ENCODE assay signal across 17 mouse cellular contexts in genomic region chr10:60562946-60563345, GRCm38 (mm10).
DNase-seq lines count a peak whose midpoint lies in the region; ATAC-seq and TF ChIP-seq lines count a peak whose summit lies in the region.
"Had no signal": no experiment of that assay in that cellular context is flagged by ENCODE, and none has a peak within 500 bp of the region (broad histone marks: within the 10 kb centered on the region; RNA-seq: fewer than 3 reads in every experiment).

No protein-coding gene starts in this region.

- no peak for TF ChIP-seq CTCF in Patski (IDR thresholded peaks at IDR 0.05)
- TF ChIP-seq CTCF in gastrocnemius, adult 2 months (IDR thresholded peaks at IDR 0.05) = no peak

- H3K27ac ChIP-seq in forebrain, embryonic 12.5 days = peak overlapping the region; percentile 13; the same call in 1 of the 2 replicates
- no peak overlapping the region for H3K27ac ChIP-seq in forebrain, embryonic 16.5 days (ENCODE audit: low read length)
- no peak overlapping the region for H3K27ac ChIP-seq in intestine, embryonic 16.5 days (ENCODE audit: low read length)
- H3K27ac ChIP-seq in intestine, embryonic 15.5 days = no peak overlapping the region
- H3K27ac ChIP-seq in limb, embryonic 10.5 days = no peak overlapping the region
- H3K27ac ChIP-seq in gastrocnemius, adult 2 months = no peak overlapping the region
- H3K27ac ChIP-seq: kidney, embryonic 15.5 days; neural tube, embryonic 13.5 days had no signal

- DNase-seq in Patski (ENCODE audit: low read depth, low spot score) = no peak
- peak; percentile 35 for DNase-seq in limb, embryonic 10.5 days (ENCODE audit: low spot score)
- DNase-seq in gastrocnemius, adult 2 months = no peak
- DNase-seq: adrenal gland, adult 2 months; cerebellum, adult 18-20 months; gastrocnemius, postnatal 14 days; layer of hippocampus, postnatal 36 days; left cerebral cortex, postnatal 4 days; lung, adult 18-20 months; right cerebral cortex, postnatal 4 days had no signal

- in situ Hi-C loops in Patski (cut with MboI; ENCODE audit: low pct_unique_long_range_greater_than_20kb) = no loop called here

- 12% methylated on average over 7 of the region's 7 CpGs for WGBS in forebrain, embryonic 12.5 days
- WGBS in forebrain, embryonic 16.5 days = 18% methylated on average over 7 of the region's 7 CpGs
- 18% methylated on average over 7 of the region's 7 CpGs for WGBS in intestine, embryonic 16.5 days
- 20% methylated on average over 7 of the region's 7 CpGs for WGBS in intestine, embryonic 15.5 days
- WGBS in limb, embryonic 10.5 days = 18% methylated on average over 7 of the region's 7 CpGs

- H3K9me3 ChIP-seq in forebrain, embryonic 12.5 days = no peaks in the 10 kb centered on the region
- H3K9me3 ChIP-seq in forebrain, embryonic 16.5 days (ENCODE audit: control insufficient read depth, low read length) = no peaks in the 10 kb centered on the region
- H3K9me3 ChIP-seq in intestine, embryonic 16.5 days (ENCODE audit: control insufficient read depth, low read length) = no peaks in the 10 kb centered on the region
- H3K9me3 ChIP-seq in intestine, embryonic 15.5 days = no peaks in the 10 kb centered on the region
- no peaks in the 10 kb centered on the region for H3K9me3 ChIP-seq in limb, embryonic 10.5 days (replicated peaks)
- H3K9me3 ChIP-seq: kidney, embryonic 15.5 days; neural tube, embryonic 13.5 days had no signal

- no peak overlapping the region for H3K9ac ChIP-seq in forebrain, embryonic 12.5 days
- H3K9ac ChIP-seq in forebrain, embryonic 16.5 days (replicated peaks; ENCODE audit: low read depth, low read length) = no peak overlapping the region
- 0 out of 2 replicates have a peak overlapping the region, but pooled peaks have one; percentile 22 for H3K9ac ChIP-seq in intestine, embryonic 16.5 days (ENCODE audit: low read depth, low read length)
- H3K9ac ChIP-seq in intestine, embryonic 15.5 days = no peak overlapping the region
- H3K9ac ChIP-seq: kidney, embryonic 15.5 days; neural tube, embryonic 13.5 days had no signal

- peaks cover 25% of the 10 kb centered on the region for H3K4me1 ChIP-seq in forebrain, embryonic 12.5 days
- H3K4me1 ChIP-seq in forebrain, embryonic 16.5 days (replicated peaks; ENCODE audit: control insufficient read depth, insufficient read depth, low read length) = peaks cover 7% of the 10 kb centered on the region
- peaks cover 7% of the 10 kb centered on the region for H3K4me1 ChIP-seq in intestine, embryonic 16.5 days (ENCODE audit: control insufficient read depth, insufficient read depth, low read length)
- 0 out of 2 replicates have a peak, but pooled peaks cover 8% of the 10 kb centered on the region for H3K4me1 ChIP-seq in intestine, embryonic 15.5 days (replicated peaks)
- H3K4me1 ChIP-seq in limb, embryonic 10.5 days = peaks cover 35% of the 10 kb centered on the region

- no peak overlapping the region for H3K4me2 ChIP-seq in forebrain, embryonic 12.5 days
- no peak overlapping the region for H3K4me2 ChIP-seq in forebrain, embryonic 16.5 days (ENCODE audit: low read length)
- H3K4me2 ChIP-seq in intestine, embryonic 16.5 days (ENCODE audit: low read depth, low read length) = no peak overlapping the region
- no peak overlapping the region for H3K4me2 ChIP-seq in intestine, embryonic 15.5 days (replicated peaks)
- H3K4me2 ChIP-seq: kidney, embryonic 15.5 days; neural tube, embryonic 13.5 days had no signal

- POLR2A ChIA-PET in Patski (lab: Charles Lee) = no interaction called here

- ATAC-seq in forebrain, embryonic 12.5 days (ENCODE audit: low FRiP score) = peak; percentile 69; the same call in 1 of the 2 replicates
- no peak for ATAC-seq in forebrain, embryonic 16.5 days
- 0 out of 2 replicates have a peak, but pooled peaks have one; percentile 28 for ATAC-seq in intestine, embryonic 16.5 days
- ATAC-seq in intestine, embryonic 15.5 days = no peak
- peak; percentile 13 for ATAC-seq in Patski
- ATAC-seq in erythroblast, adult 5-6 weeks (replicated peaks; ENCODE audit: low FRiP score, poor library complexity, severe bottlenecking) = no peak

- CTCF ChIA-PET in Patski (lab: Charles Lee) = no interaction called here

- peaks cover 30% of the 10 kb centered on the region for H3K27me3 ChIP-seq in forebrain, embryonic 12.5 days
- H3K27me3 ChIP-seq in forebrain, embryonic 16.5 days (replicated peaks; ENCODE audit: control insufficient read depth, insufficient read depth, low read length) = peaks cover 4% of the 10 kb centered on the region; the same call in 1 of the 2 replicates
- no peaks in the 10 kb centered on the region for H3K27me3 ChIP-seq in intestine, embryonic 16.5 days (replicated peaks; ENCODE audit: control insufficient read depth, insufficient read depth, low read length)
- H3K27me3 ChIP-seq in intestine, embryonic 15.5 days (replicated peaks) = no peaks in the 10 kb centered on the region
- no peaks in the 10 kb centered on the region for H3K27me3 ChIP-seq in Patski
- peaks cover 25% of the 10 kb centered on the region for H3K27me3 ChIP-seq in limb, embryonic 10.5 days (ENCODE audit: low read depth, poor library complexity, severe bottlenecking)

- H3K4me3 ChIP-seq in forebrain, embryonic 12.5 days (replicated peaks) = no peak overlapping the region
- no peak overlapping the region for H3K4me3 ChIP-seq in forebrain, embryonic 16.5 days (replicated peaks; ENCODE audit: low read length)
- no peak overlapping the region for H3K4me3 ChIP-seq in intestine, embryonic 16.5 days (ENCODE audit: low read length)
- H3K4me3 ChIP-seq in intestine, embryonic 15.5 days (replicated peaks) = no peak overlapping the region
- no peak overlapping the region for H3K4me3 ChIP-seq in limb, embryonic 10.5 days
- no peak overlapping the region for H3K4me3 ChIP-seq in gastrocnemius, adult 2 months
- H3K4me3 ChIP-seq: kidney, embryonic 15.5 days; neural tube, embryonic 13.5 days had no signal

- no peaks in the 10 kb centered on the region for H3K36me3 ChIP-seq in forebrain, embryonic 12.5 days (replicated peaks)
- H3K36me3 ChIP-seq in forebrain, embryonic 16.5 days (ENCODE audit: control insufficient read depth, insufficient read depth) = no peaks in the 10 kb centered on the region
- H3K36me3 ChIP-seq in intestine, embryonic 16.5 days (ENCODE audit: control insufficient read depth, insufficient read depth, low read length) = no peaks in the 10 kb centered on the region
- no peaks in the 10 kb centered on the region for H3K36me3 ChIP-seq in intestine, embryonic 15.5 days
- H3K36me3 ChIP-seq in limb, embryonic 10.5 days = no peaks in the 10 kb centered on the region
- H3K36me3 ChIP-seq: kidney, embryonic 15.5 days; neural tube, embryonic 13.5 days had no signal

- intact Hi-C loops in gastrocnemius, adult 2 months (cut with DNase I) = no loop called here

Comparison
In these comparisons a context has a peak if more than half of its experiments do, and no peak if none do; other contexts are left out.
1. ATAC-seq: peak in forebrain, embryonic 12.5 days (single experiment), intestine, embryonic 16.5 days (single experiment) and Patski (single experiment); none in forebrain, embryonic 16.5 days (single experiment), intestine, embryonic 15.5 days (single experiment) and erythroblast, adult 5-6 weeks (single experiment).